Mouse (Mus musculus) stomach, embryonic 14.5 days (tissue): Measurements from ENCODE around the gene Ear14. TPM values are rescaled to one million over a fixed set of nuclear protein-coding genes. Genes with fewer than 3 reads are reported as not detected.
"Not testable (repeated sequence)": the region's sequence is repeated elsewhere in the genome, so short reads cannot be mapped to it uniquely, and the experiment has no call there.

Experiments used
- ATAC-seq: fragments of 200-750 bp; cut with Nextera tagmentation; 2 replicates; pipeline ENCODE4 v1.8.0; 2017; ENCODE audit warnings: low read depth, moderate TSS enrichment; ENCODE audit not compliant: insufficient number of reproducible peaks, insufficient read depth, low FRiP score
- H3K27ac ChIP-seq: fragments of 300-500 bp; sonication (generic); 2 replicates; pipeline ENCODE4 v1.5.1; 2014; ENCODE audit warnings: mild to moderate bottlenecking, low read length, moderate library complexity, mixed read lengths
- H3K27me3 ChIP-seq: fragments of 300-500 bp; sonication (generic); 2 replicates; pipeline ENCODE4 v1.6.1; 2014; ENCODE audit warnings: low read length, control low read depth, mixed read lengths; ENCODE audit not compliant: control insufficient read depth, insufficient read depth
- H3K36me3 ChIP-seq: fragments of 300-500 bp; sonication (generic); 2 replicates; pipeline ENCODE4 v1.6.1; 2014; ENCODE audit warnings: mild to moderate bottlenecking, control low read depth, low read length, moderate library complexity, mixed read lengths; ENCODE audit not compliant: control insufficient read depth, insufficient read depth
- H3K4me1 ChIP-seq: fragments of 300-500 bp; sonication (generic); 2 replicates; pipeline ENCODE4 v1.6.1; 2014; ENCODE audit warnings: low read length, control low read depth, mixed read lengths; ENCODE audit not compliant: control insufficient read depth, insufficient read depth
- H3K4me2 ChIP-seq: fragments of 300-500 bp; sonication (generic); replicated peaks from 2 replicates; pipeline ENCODE4 v1.6.1; 2014; ENCODE audit warnings: low read depth, low read length, control low read depth
- H3K4me3 ChIP-seq: fragments of 300-500 bp; sonication (generic); 2 replicates; pipeline ENCODE4 v1.5.1; 2014; ENCODE audit warnings: low read depth, low read length, control low read depth
- H3K9ac ChIP-seq: fragments of 300-500 bp; sonication (generic); replicated peaks from 2 replicates; pipeline ENCODE4 v1.6.1; 2014; ENCODE audit warnings: low read depth, mild to moderate bottlenecking, control low read depth, low read length, moderate library complexity, mixed read lengths
- H3K9me3 ChIP-seq: fragments of 300-500 bp; sonication (generic); 2 replicates; pipeline ENCODE4 v1.6.1; 2016; ENCODE audit warnings: low read depth, low read length, control low read depth; ENCODE audit not compliant: control insufficient read depth
- WGBS: fragments of 180-500 bp; shearing (Covaris S2); extraction: QIAGEN DNeasy Blood & Tissue Kit; methylation state at CpG from one replicate; pipeline ENCODE4 v1.1.7; 2014; 5-methylcytosine and 5-hydroxymethylcytosine counted together
- polyA plus RNA-seq: library from polyadenylated mRNA; unstranded; fragments of >200 nt; fragmentation: Nextera tagmentation; extraction: Ambion mirVana; gene quantifications from 2 replicates; pipeline ENCODE4 v1.2.1, GENCODE M21; 2014

Gene Ear14
- polyA plus RNA-seq, 1 experiment from 2014 or later, result not detected

GRCm38 (mm10) chr14:51172095-51172865, 30.9 kb upstream of the Ear14 start:
- H3K4me3 ChIP-seq, H3K27me3 ChIP-seq, ATAC-seq, H3K9ac ChIP-seq, H3K4me1 ChIP-seq, H3K36me3 ChIP-seq, H3K4me2 ChIP-seq, H3K27ac ChIP-seq, H3K9me3 ChIP-seq: not testable (repeated sequence)
- 35% methylated on average over 9 of the region's 9 CpGs for WGBS

GRCm38 (mm10) chr14:51172947-51173346, 30.2 kb upstream of the Ear14 start:
- H3K27ac ChIP-seq, H3K4me1 ChIP-seq, H3K4me2 ChIP-seq, ATAC-seq, H3K36me3 ChIP-seq, H3K4me3 ChIP-seq, H3K9ac ChIP-seq, H3K27me3 ChIP-seq, H3K9me3 ChIP-seq: not testable (repeated sequence)
- 54% methylated on average over 4 of the region's 4 CpGs for WGBS

- Histone ChIP-seq H3K4me2 (no peak overlapping the region), H3K4me3 (no peak overlapping the region), H3K27ac (no peak overlapping the region), H3K9ac (no peak overlapping the region), H3K36me3 (no peaks in the 10 kb centered on the region), H3K4me1 (no peaks in the 10 kb centered on the region), H3K9me3 (no peaks in the 10 kb centered on the region), H3K27me3 (no peaks in the 10 kb centered on the region)
- no peak for ATAC-seq
- 82% methylated on average over 4 of the region's 4 CpGs for WGBS
Measured at GRCm38 (mm10) chr14:51173843-51174242, 29.3 kb upstream of the Ear14 start.

GRCm38 (mm10) chr14:51181051-51181450, 22.1 kb upstream of the Ear14 start:
- H3K27me3 ChIP-seq, H3K4me1 ChIP-seq, H3K9me3 ChIP-seq, H3K27ac ChIP-seq, H3K4me2 ChIP-seq, H3K9ac ChIP-seq, H3K4me3 ChIP-seq, ATAC-seq, H3K36me3 ChIP-seq: not testable (repeated sequence)
- 82% methylated on average over 2 of the region's 2 CpGs for WGBS

- 89% methylated on average over 4 of the region's 4 CpGs for WGBS
- H3K4me1 ChIP-seq, result no peaks in the 10 kb centered on the region
- ATAC-seq, result no peak
Measured at GRCm38 (mm10) chr14:51195681-51196080, 7.5 kb upstream of the Ear14 start.

GRCm38 (mm10) chr14:51199098-51200023, 3.8 kb upstream of the Ear14 start, which contains the start of gene Ang2:
Ang2 (minus strand) TSS chr14:51199148.
- Histone ChIP-seq H3K9ac (no peak within 1 kb of the TSS), H3K36me3 (no peaks in the 10 kb centered on the region), H3K27me3 (no peaks in the 10 kb centered on the region), H3K4me3 (no peak within 1 kb of the TSS), H3K4me2 (no peak within 1 kb of the TSS), H3K4me1 (no peaks in the 10 kb centered on the region), H3K27ac (no peak within 1 kb of the TSS), H3K9me3 (no peaks in the 10 kb centered on the region)
- ATAC-seq, result no peak
- WGBS, result 81% methylated on average over 5 of the region's 5 CpGs

More at GRCm38 (mm10) chr14:51195681-51196080, 7.5 kb upstream of the Ear14 start:
- Histone ChIP-seq H3K9me3 (no peaks in the 10 kb centered on the region), H3K4me2 (no peak overlapping the region), H3K4me3 (no peak overlapping the region), H3K27ac (no peak overlapping the region), H3K36me3 (no peaks in the 10 kb centered on the region), H3K9ac (no peak overlapping the region), H3K27me3 (no peaks in the 10 kb centered on the region)

- Histone ChIP-seq H3K9ac (no peak overlapping the region), H3K4me3 (no peak overlapping the region), H3K9me3 (no peaks in the 10 kb centered on the region), H3K36me3 (no peaks in the 10 kb centered on the region), H3K4me1 (no peaks in the 10 kb centered on the region), H3K27me3 (no peaks in the 10 kb centered on the region), H3K4me2 (no peak overlapping the region), H3K27ac (no peak overlapping the region)
- no peak for ATAC-seq
- WGBS, result 94% methylated on average over 2 of the region's 2 CpGs
Measured at GRCm38 (mm10) chr14:51200054-51200453, 3.1 kb upstream of the Ear14 start.

GRCm38 (mm10) chr14:51200466-51200865, 2.7 kb upstream of the Ear14 start:
- ATAC-seq, result no peak
- Histone ChIP-seq H3K4me3 (no peak overlapping the region), H3K9ac (no peak overlapping the region), H3K9me3 (no peaks in the 10 kb centered on the region), H3K27me3 (no peaks in the 10 kb centered on the region), H3K36me3 (no peaks in the 10 kb centered on the region), H3K27ac (no peak overlapping the region), H3K4me1 (no peaks in the 10 kb centered on the region), H3K4me2 (no peak overlapping the region)
- WGBS, result 91% methylated on average over 2 of the region's 2 CpGs
